Mouse (Mus musculus) stomach, embryonic 16.5 days (tissue): ENCODE measurements around the gene Mctp1. TPM values are rescaled to one million over a fixed set of nuclear protein-coding genes. Genes with fewer than 3 reads are reported as not detected.
"Not testable (repeated sequence)": the region's sequence is repeated elsewhere in the genome, so short reads cannot be mapped to it uniquely, and the experiment has no call there.

ENCODE experiments used
- ATAC-seq: fragments of 200-750 bp; cut with Nextera tagmentation; 2 replicates; pipeline ENCODE4 v1.8.0; 2017; ENCODE audit warnings: moderate number of reproducible peaks, moderate TSS enrichment; ENCODE audit not compliant: insufficient read depth, low FRiP score
- H3K27ac ChIP-seq: fragments of 300-500 bp; sonication (generic); 2 replicates; pipeline ENCODE4 v1.5.1; 2014; ENCODE audit warnings: low read length
- H3K27me3 ChIP-seq: fragments of 300-500 bp; sonication (generic); 2 replicates; pipeline ENCODE4 v1.6.1; 2014; ENCODE audit warnings: low read length, control low read depth, mixed read lengths; ENCODE audit not compliant: control insufficient read depth, insufficient read depth
- H3K36me3 ChIP-seq: fragments of 300-500 bp; sonication (generic); 2 replicates; pipeline ENCODE4 v1.6.1; 2014; ENCODE audit warnings: low read length; ENCODE audit not compliant: control insufficient read depth, insufficient read depth
- H3K4me1 ChIP-seq: fragments of 300-500 bp; sonication (generic); 2 replicates; pipeline ENCODE4 v1.6.1; 2014; ENCODE audit warnings: low read length, control low read depth, mixed read lengths; ENCODE audit not compliant: control insufficient read depth, insufficient read depth
- H3K4me2 ChIP-seq: fragments of 300-500 bp; sonication (generic); 2 replicates; pipeline ENCODE4 v1.6.1; 2014; ENCODE audit warnings: low read depth, low read length, mixed read lengths
- H3K4me3 ChIP-seq: fragments of 300-500 bp; sonication (generic); replicated peaks from 2 replicates; pipeline ENCODE4 v1.5.1; 2014; ENCODE audit warnings: mild to moderate bottlenecking, low read length
- H3K9ac ChIP-seq: fragments of 300-500 bp; sonication (generic); 2 replicates; pipeline ENCODE4 v1.6.1; 2014; ENCODE audit warnings: low read length
- H3K9me3 ChIP-seq: fragments of 300-500 bp; sonication (generic); replicated peaks from 2 replicates; pipeline ENCODE4 v1.6.1; 2016; ENCODE audit warnings: low read length, control low read depth; ENCODE audit not compliant: control insufficient read depth
- WGBS: fragments of 180-500 bp; shearing (Covaris S2); extraction: QIAGEN DNeasy Blood & Tissue Kit; methylation state at CpG from one replicate; pipeline ENCODE4 v1.1.7; 2014; 5-methylcytosine and 5-hydroxymethylcytosine counted together
- polyA plus RNA-seq: library from polyadenylated mRNA; unstranded; fragments of >200 nt; fragmentation: Nextera tagmentation; extraction: Ambion mirVana; gene quantifications from 2 replicates; pipeline ENCODE4 v1.2.1, GENCODE M21; 2015

The Mctp1 gene
- polyA plus RNA-seq, 1 experiment from 2014 or later: 1.8 TPM

DNA sequence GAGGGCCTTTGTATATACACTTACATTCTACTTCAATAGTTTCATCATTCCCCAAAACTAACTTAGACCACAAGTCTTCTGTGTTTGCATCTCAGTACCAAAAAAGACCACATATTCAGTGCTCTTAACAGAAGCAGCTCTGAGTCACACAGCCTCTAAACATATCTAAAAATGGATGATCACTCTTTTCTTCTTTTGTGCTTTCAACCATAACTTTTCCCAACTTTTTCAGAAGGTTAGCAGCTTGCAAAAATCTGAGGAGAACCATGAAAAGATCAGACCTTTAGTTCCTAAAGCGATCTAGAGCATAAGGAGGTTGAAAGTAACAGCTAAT is 512.1 kb downstream of the Mctp1 start:
- Histone ChIP-seq H3K27ac (no peak overlapping the region), H3K4me2 (no peak overlapping the region), H3K9me3 (no peaks in the 10 kb centered on the region), H3K36me3 (no peaks in the 10 kb centered on the region), H3K4me1 (no peaks in the 10 kb centered on the region), H3K4me3 (no peak overlapping the region), H3K27me3 (no peaks in the 10 kb centered on the region), H3K9ac (no peak overlapping the region)
- no peak for ATAC-seq
- WGBS: 74% methylated on average over 1 of the region's 1 CpGs

DNA sequence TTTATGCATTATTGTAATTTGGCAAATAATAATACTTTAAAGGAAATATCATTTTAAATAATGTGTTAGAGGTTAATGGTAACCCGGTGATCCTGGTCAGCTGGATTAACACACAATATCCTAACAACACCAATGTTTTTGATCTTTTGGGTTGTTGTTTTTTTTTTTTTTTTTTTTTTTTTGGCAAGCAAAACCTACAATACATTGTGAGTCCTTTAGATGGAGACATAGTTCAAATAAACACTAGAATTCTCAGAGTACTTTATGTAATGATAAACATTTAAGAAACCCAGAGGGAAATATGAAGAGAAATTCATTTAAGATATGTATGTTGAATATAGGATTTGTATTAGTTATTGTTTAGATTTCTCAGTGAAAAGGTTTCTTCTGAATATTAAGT is 534.0 kb downstream of the Mctp1 start:
- H3K27me3 ChIP-seq: no peaks in the 10 kb centered on the region
- no peaks in the 10 kb centered on the region for H3K36me3 ChIP-seq
- no peak for ATAC-seq
- H3K27ac ChIP-seq: no peak overlapping the region
- H3K4me1 ChIP-seq: no peaks in the 10 kb centered on the region
- no peak overlapping the region for H3K9ac ChIP-seq
- no peak overlapping the region for H3K4me3 ChIP-seq
- no peaks in the 10 kb centered on the region for H3K9me3 ChIP-seq
- WGBS: 88% methylated on average over 1 of the region's 1 CpGs
- H3K4me2 ChIP-seq: no peak overlapping the region

DNA sequence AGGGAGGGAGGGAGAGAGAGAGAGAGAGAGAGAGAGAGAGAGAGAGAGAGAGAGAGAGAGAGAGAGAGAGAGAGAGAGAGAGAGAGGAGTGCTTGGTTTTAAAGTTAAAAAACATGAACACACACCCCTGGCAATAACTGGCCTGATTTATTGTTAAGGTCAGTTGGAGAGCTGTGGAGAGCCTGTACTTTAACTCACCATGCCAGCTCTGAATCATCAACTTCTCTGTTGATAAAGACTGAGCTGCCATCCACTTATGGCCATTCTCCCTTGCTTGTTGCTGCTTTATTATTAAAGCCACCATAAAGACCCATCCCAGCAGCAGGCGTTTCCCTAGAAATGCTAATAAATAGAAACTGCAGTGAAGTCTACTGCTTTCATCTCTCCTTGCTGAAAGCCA is 542.5 kb downstream of the Mctp1 start:
- Histone ChIP-seq H3K4me2 (no peak overlapping the region), H3K4me1 (no peaks in the 10 kb centered on the region), H3K27me3 (no peaks in the 10 kb centered on the region), H3K4me3 (no peak overlapping the region), H3K9me3 (no peaks in the 10 kb centered on the region), H3K36me3 (no peaks in the 10 kb centered on the region), H3K27ac (no peak overlapping the region), H3K9ac (no peak overlapping the region)
- WGBS: 66% methylated on average over 1 of the region's 1 CpGs
- ATAC-seq: no peak

DNA sequence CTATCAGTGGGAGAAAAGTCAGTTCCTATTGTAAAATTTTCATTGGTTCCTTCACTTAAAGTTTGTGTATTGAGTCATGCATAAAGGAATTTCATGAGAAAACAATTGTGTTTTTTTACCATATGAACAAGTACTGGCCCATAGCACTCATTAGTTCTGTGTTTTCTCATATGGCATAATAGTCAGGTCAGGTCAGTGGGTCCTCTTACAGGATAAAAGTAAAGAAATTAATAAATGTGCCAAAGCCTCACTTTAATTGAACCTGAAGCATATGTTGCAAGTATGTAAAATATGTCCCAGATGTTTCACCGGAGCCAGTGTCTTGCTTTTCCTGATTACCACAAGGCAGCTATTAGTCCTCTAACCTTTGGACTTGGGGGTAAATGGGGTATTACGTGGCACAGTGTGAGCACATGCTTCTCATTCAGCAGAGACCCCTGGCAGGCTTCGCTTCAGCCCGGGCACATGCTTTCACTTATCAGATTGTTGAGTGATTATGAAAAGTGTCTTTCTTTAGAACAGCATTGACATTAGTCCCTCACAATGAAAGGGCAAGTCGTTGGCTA is 543.6 kb downstream of the Mctp1 start:
- H3K4me3 ChIP-seq: no peak overlapping the region
- H3K36me3 ChIP-seq: no peaks in the 10 kb centered on the region
- ATAC-seq: no peak
- no peak overlapping the region for H3K9ac ChIP-seq
- H3K9me3 ChIP-seq: no peaks in the 10 kb centered on the region
- H3K27ac ChIP-seq: no peak overlapping the region
- H3K4me1 ChIP-seq: no peaks in the 10 kb centered on the region
- WGBS: 72% methylated on average over 5 of the region's 5 CpGs
- no peaks in the 10 kb centered on the region for H3K27me3 ChIP-seq
- H3K4me2 ChIP-seq: no peak overlapping the region

DNA sequence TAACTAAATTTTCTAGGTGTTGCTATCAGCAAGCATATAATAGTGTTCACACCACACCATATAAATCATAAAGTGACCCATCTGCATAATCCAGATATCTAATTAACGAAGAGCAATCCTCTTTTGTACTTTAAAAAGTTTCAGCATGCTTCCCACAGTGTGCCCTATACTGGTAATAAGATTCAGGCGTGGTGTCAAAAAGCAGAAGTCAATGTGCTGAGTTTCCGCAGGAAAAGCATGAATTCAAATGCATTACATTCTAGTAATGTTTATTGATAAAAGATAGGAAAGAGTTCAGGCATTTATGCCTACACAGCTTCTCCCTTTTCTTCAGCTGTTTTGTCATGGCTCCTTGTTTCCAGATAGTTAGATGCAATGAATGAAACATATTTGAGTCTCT is 544.8 kb downstream of the Mctp1 start:
- no peaks in the 10 kb centered on the region for H3K36me3 ChIP-seq
- no peaks in the 10 kb centered on the region for H3K4me1 ChIP-seq
- no peak overlapping the region for H3K27ac ChIP-seq
- H3K4me2 ChIP-seq: no peak overlapping the region
- no peak for ATAC-seq
- no peak overlapping the region for H3K4me3 ChIP-seq
- H3K9ac ChIP-seq: no peak overlapping the region
- WGBS: 77% methylated on average over 3 of the region's 3 CpGs
- no peaks in the 10 kb centered on the region for H3K27me3 ChIP-seq
- H3K9me3 ChIP-seq: no peaks in the 10 kb centered on the region

DNA sequence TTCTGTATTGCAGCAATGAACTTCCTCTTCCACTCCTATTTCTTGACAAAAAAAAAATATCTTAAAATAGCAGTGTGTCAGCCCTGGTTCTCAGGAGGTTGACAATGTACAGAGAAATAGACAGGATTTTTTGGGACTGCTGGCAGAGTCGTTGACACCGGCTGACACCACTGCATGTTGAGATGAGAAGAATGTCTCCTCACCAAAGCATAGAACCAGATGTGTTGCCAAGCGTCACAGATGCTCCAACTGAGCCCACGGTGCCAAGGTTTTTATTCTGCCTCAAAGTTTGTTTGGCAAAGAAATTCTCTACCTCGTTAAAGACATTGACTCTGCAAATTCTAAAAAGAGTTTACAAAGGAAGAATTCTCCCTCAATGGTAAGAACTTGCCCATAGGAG is 548.6 kb downstream of the Mctp1 start:
- Histone ChIP-seq H3K27ac (no peak overlapping the region), H3K4me2 (no peak overlapping the region), H3K4me1 (no peaks in the 10 kb centered on the region), H3K4me3 (no peak overlapping the region), H3K9ac (no peak overlapping the region), H3K27me3 (no peaks in the 10 kb centered on the region), H3K36me3 (no peaks in the 10 kb centered on the region), H3K9me3 (no peaks in the 10 kb centered on the region)
- WGBS: 72% methylated on average over 5 of the region's 5 CpGs
- ATAC-seq: no peak

DNA sequence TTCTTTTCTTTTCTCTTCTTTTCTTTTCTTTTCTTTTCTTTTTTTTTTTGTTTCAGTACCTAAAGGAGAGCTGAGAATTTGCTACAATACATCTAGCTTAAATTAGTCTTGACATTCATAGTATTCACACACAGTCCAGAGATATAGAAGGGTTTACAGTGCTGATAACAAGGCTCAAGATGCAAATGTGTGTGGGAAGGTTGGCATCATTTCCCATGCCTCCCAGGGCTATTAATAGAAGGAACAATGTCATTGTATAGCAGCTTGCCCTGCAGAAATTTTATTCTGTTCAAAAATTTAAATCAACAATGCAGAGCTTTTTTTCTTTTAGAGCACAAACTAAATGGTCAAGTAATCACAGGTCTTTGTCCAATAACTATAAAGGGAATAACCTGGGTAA is 564.9 kb downstream of the Mctp1 start:
- no peak overlapping the region for H3K4me3 ChIP-seq
- H3K4me1 ChIP-seq: no peaks in the 10 kb centered on the region
- H3K9me3 ChIP-seq: no peaks in the 10 kb centered on the region
- H3K27ac ChIP-seq: no peak overlapping the region
- ATAC-seq: no peak
- no peaks in the 10 kb centered on the region for H3K27me3 ChIP-seq
- no peak overlapping the region for H3K9ac ChIP-seq
- H3K4me2 ChIP-seq: no peak overlapping the region
- H3K36me3 ChIP-seq: no peaks in the 10 kb centered on the region

DNA sequence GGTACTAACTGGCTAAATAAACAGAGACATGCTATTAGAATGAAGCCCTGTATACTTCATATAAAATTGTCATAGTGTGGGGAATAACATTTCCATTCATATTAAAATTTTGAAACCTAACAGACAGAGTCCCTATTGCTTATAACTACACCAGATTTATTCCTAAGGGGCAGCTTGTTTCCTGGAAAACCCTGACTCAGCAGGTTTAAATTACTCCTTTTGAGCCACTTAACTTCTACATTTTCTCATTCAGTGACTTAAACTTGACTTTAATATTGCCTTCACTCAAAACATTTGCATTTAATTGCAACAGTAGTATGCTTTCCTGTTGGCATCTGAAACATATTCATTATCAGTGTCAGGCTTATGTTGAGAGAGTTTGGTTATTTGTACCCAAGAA is 583.3 kb downstream of the Mctp1 start:
- H3K27me3 ChIP-seq: no peaks in the 10 kb centered on the region
- H3K9me3 ChIP-seq: no peaks in the 10 kb centered on the region
- H3K9ac ChIP-seq: no peak overlapping the region
- H3K36me3 ChIP-seq: no peaks in the 10 kb centered on the region
- no peak overlapping the region for H3K27ac ChIP-seq
- ATAC-seq: no peak
- no peak overlapping the region for H3K4me2 ChIP-seq
- H3K4me1 ChIP-seq: no peaks in the 10 kb centered on the region
- no peak overlapping the region for H3K4me3 ChIP-seq

DNA sequence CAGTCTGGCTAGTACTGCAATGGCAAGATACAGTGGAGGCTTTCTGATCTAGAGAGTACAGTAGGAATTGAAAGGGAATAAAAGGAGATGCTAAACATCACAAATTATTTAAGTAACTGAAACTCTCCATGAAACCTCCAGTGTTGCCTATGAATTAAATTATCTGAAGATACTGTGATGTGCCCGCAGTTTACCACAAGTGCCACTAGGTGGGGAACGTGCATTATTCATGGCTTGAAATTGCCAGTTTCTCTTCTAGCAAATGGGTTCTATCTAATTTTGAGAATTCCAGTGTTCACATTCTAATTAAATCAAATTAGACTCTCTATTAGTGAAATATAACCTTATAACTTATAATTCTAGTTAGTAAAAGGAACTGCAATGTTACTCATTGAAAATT is 585.1 kb downstream of the Mctp1 start:
- Histone ChIP-seq H3K4me1 (no peaks in the 10 kb centered on the region), H3K9me3 (no peaks in the 10 kb centered on the region), H3K4me3 (no peak overlapping the region), H3K27me3 (no peaks in the 10 kb centered on the region), H3K9ac (no peak overlapping the region), H3K27ac (no peak overlapping the region), H3K4me2 (no peak overlapping the region), H3K36me3 (no peaks in the 10 kb centered on the region)
- ATAC-seq: no peak
- WGBS: 4% methylated on average over 2 of the region's 2 CpGs

DNA sequence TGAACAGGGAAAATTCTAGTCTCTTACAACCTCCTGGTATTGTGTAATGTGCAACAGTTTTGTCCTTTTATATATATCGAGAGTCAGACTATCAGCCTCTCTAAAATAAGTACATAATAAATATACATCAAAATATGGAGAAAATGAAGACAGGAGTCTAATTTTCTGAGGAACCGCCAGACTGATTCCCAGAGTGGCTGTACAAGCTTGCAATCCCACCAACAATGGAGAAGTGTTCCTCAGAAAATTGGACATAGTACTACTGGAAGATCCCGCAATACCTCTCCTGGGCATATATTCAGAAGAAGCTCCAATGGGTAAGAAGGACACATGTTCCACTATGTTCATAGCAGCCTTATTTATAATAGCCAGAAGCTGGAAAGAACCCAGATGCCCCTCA is 586.7 kb downstream of the Mctp1 start:
- H3K27ac ChIP-seq, H3K36me3 ChIP-seq, H3K4me1 ChIP-seq, H3K9ac ChIP-seq, H3K4me3 ChIP-seq, H3K9me3 ChIP-seq, ATAC-seq, H3K27me3 ChIP-seq, H3K4me2 ChIP-seq: not testable (repeated sequence)
- 85% methylated on average over 3 of the region's 3 CpGs for WGBS
